Mouse (Mus musculus) brain, embryonic 14.5 days (tissue): ENCODE data around the gene Ttc39d.

Experiments
- CTCF ChIP-seq: fragments of 200-500 bp; IDR thresholded peaks from 2 replicates; pipeline ENCODE4 v1.5.1; 2012; ENCODE audit warnings: inconsistent platforms, mild to moderate bottlenecking, moderate library complexity, borderline replicate concordance; ENCODE audit not compliant: insufficient read depth, insufficient read length; ENCODE audit errors: extremely low read depth
- POLR2A ChIP-seq: fragments of 200-500 bp; IDR thresholded peaks from 2 replicates; pipeline ENCODE4 v1.6.1; 2012; ENCODE audit warnings: mild to moderate bottlenecking, inconsistent platforms, borderline replicate concordance; ENCODE audit not compliant: poor library complexity, insufficient read depth, insufficient read length, severe bottlenecking; ENCODE audit errors: extremely low read depth

DNA sequence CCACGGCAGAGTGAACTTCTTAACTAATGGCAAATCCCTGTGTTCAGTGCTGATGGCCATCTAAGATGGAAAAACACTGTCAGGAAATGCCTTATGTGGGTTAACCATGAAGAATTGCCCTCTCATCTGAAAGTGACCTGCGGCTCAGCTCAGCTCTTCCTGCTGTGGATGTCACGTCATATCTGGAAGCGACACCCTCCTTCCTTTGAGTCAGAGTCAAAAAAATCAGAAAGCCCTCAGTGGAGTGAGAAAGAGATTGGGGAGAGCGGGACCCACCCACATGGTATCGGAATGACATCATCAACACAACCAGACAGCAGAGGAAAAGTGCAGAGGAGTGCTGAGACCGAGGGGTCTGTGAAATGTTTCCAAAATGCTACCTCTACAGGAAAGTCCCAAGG lies 39.4 kb upstream of the Ttc39d start:
- no peak for TF ChIP-seq POLR2A
- TF ChIP-seq CTCF: no peak
